Mouse (Mus musculus): ENCODE measurements around the gene Pou5f1. TPM values are rescaled to one million over a fixed set of nuclear protein-coding genes. Genes with fewer than 3 reads are reported as not detected.

Gene Pou5f1
- polyA plus RNA-seq (2012; ENCODE audit: low replicate concordance) = not detected in 2 replicates

DNA sequence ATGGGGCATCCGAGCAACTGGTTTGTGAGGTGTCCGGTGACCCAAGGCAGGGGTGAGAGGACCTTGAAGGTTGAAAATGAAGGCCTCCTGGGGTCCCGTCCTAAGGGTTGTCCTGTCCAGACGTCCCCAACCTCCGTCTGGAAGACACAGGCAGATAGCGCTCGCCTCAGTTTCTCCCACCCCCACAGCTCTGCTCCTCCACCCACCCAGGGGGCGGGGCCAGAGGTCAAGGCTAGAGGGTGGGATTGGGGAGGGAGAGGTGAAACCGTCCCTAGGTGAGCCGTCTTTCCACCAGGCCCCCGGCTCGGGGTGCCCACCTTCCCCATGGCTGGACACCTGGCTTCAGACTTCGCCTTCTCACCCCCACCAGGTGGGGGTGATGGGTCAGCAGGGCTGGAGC, at the start of gene Pou5f1:
Gene Pou5f1, plus strand, starts transcription at position 243 of the 400 bp plus-strand sequence.

GRCm38 (mm10) chr17:35469842-35470751, 35.7 kb upstream of the Pou5f1 start, which contains the start of gene H2-Q10:
TSS of gene H2-Q10 (plus strand) at chr17:35470089.

GRCm38 (mm10) chr17:35516652-35517500, 11.1 kb downstream of the Pou5f1 start, which contains the start of the genes Tcf19 and Cchcr1:
TSS of gene Tcf19 (minus strand) at chr17:35516824.
TSS of gene Cchcr1 (plus strand) at chr17:35517100.

GRCm38 (mm10) chr17:35532901-35533300, 27.1 kb downstream of the Pou5f1 start, which contains the start of gene Psors1c2:
TSS of gene Psors1c2 (plus strand) at chr17:35533201.

DNA sequence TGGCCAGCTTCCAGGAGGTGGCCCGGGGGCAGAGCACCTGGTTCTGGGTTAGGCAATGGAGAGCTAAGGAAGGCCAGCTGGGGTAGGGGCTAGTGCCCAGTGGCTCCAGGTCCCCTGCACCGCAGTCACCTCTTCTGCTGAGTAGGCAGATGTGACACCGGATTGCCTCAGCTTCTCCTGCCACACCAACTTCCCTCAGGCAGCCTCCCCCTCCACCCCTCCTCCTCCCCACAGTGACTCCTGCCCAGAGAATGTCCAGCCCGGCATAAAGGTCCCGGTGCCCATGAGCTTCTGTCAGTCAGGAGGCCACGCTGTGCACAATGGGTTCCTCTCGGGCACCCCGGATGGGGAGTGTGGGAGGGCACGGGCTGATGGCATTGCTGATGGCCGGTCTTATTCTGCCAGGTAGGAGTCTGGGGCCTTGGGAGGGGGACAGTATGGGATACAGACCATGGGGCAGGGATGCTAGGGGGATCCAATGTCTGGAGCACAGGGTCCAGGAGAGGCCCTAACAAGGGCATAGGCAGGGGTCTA, 46.1 kb downstream of the Pou5f1 start, which contains the start of gene Cdsn:
Gene Cdsn, plus strand, starts transcription at position 248 of the 534 bp plus-strand sequence.

Other genes starting within 250 kb of the Pou5f1 start
- 496 and 1,202 TPM in 2 replicates for gene H2-D1, start 243.3 kb upstream of the Pou5f1 start, polyA plus RNA-seq (2012; ENCODE audit: low replicate concordance)
- gene H2-Q1, start 185.6 kb upstream of the Pou5f1 start, polyA plus RNA-seq (2012; ENCODE audit: low replicate concordance) = 21.1 and 21.9 TPM in 2 replicates
- 3.7 and 12.2 TPM in 2 replicates for gene H2-Q2, start 163.8 kb upstream of the Pou5f1 start, polyA plus RNA-seq (2012; ENCODE audit: low replicate concordance)
- 331 and 730 TPM in 2 replicates for gene H2-Q4, start 126.4 kb upstream of the Pou5f1 start, polyA plus RNA-seq (2012; ENCODE audit: low replicate concordance)
- 245 and 559 TPM in 2 replicates for gene H2-Q6, start 81.2 kb upstream of the Pou5f1 start, polyA plus RNA-seq (2012; ENCODE audit: low replicate concordance)
- gene H2-Q7, start 66.9 kb upstream of the Pou5f1 start, polyA plus RNA-seq (2012; ENCODE audit: low replicate concordance) = 90.4 and 146 TPM in 2 replicates
- 8.2 and 27.0 TPM in 2 replicates for gene H2-Q10, start 35.9 kb upstream of the Pou5f1 start, polyA plus RNA-seq (2012; ENCODE audit: low replicate concordance)
- 21.6 and 39.6 TPM in 2 replicates for gene Tcf19, start 10.8 kb downstream of the Pou5f1 start, polyA plus RNA-seq (2012; ENCODE audit: low replicate concordance)
- 6.7 and 8.3 TPM in 2 replicates for gene Cchcr1, start 11.1 kb downstream of the Pou5f1 start, polyA plus RNA-seq (2012; ENCODE audit: low replicate concordance)
- not detected in 2 replicates for gene Psors1c2, start 27.2 kb downstream of the Pou5f1 start, polyA plus RNA-seq (2012; ENCODE audit: low replicate concordance)
- 0.04 and 0.15 TPM in 2 replicates for gene Cdsn, start 46.1 kb downstream of the Pou5f1 start, polyA plus RNA-seq (2012; ENCODE audit: low replicate concordance)
- gene 2300002M23Rik, start 61.4 kb downstream of the Pou5f1 start, polyA plus RNA-seq (2012; ENCODE audit: low replicate concordance) = 0.59 TPM in 1 of 2 replicates, not detected in the other
- not detected in 2 replicates for gene Sfta2, start 95.5 kb downstream of the Pou5f1 start, polyA plus RNA-seq (2012; ENCODE audit: low replicate concordance)
- gene Gm9573, start 120.6 kb downstream of the Pou5f1 start, polyA plus RNA-seq (2012; ENCODE audit: low replicate concordance) = not detected in 2 replicates
- not detected in 2 replicates for gene Mucl3, start 137.7 kb downstream of the Pou5f1 start, polyA plus RNA-seq (2012; ENCODE audit: low replicate concordance)
- 46.5 and 99.2 TPM in 2 replicates for gene Vars2, start 161.6 kb downstream of the Pou5f1 start, polyA plus RNA-seq (2012; ENCODE audit: low replicate concordance)
- gene Gtf2h4, start 167.7 kb downstream of the Pou5f1 start, polyA plus RNA-seq (2012; ENCODE audit: low replicate concordance) = 8.3 and 11.4 TPM in 2 replicates
- gene Ddr1, start 198.6 kb downstream of the Pou5f1 start, polyA plus RNA-seq (2012; ENCODE audit: low replicate concordance) = 16.9 and 62.8 TPM in 2 replicates